Mouse (Mus musculus): ENCODE measurements around the gene Mfsd1. TPM values are rescaled to one million over a fixed set of nuclear protein-coding genes. Genes with fewer than 3 reads are reported as not detected.

The Mfsd1 gene
- total RNA-seq, 1 experiment: 96.6 TPM

GRCm38 (mm10) chr3:67583846-67584186, 1.3 kb downstream of the Mfsd1 start:
- in situ Hi-C loops (cut with MboI; ENCODE audit: low sequenced_read_pairs in 2 of 2, unreplicated experiment in 2 of 2): no loop called here
- peak overlapping the region; percentile 66 to 94; a peak in 1 of 4 replicates for H3K4me3 ChIP-seq (ENCODE audit: insufficient read depth in 1 of 2, low read depth in 1 of 2, low read length in 2 of 2, poor library complexity in 1 of 2, severe bottlenecking in 1 of 2)
- H3K36me3 ChIP-seq (ENCODE audit: control insufficient read depth, insufficient read depth, low read length, poor library complexity, severe bottlenecking): peaks cover 2% of the 10 kb centered on the region; the same call in 1 of the 2 replicates
- H3K4me1 ChIP-seq (ENCODE audit: control insufficient read depth in 2 of 2, insufficient read depth in 2 of 2, low read length in 2 of 2, poor library complexity in 1 of 2): peaks cover 0 to 4% of the 10 kb centered on the region in 2 experiments; a peak in 1 of 4 replicates
- H3K9ac ChIP-seq (ENCODE audit: insufficient read depth, low read depth, low read length, poor library complexity, severe bottlenecking): no peak overlapping the region
- H3K27ac ChIP-seq (ENCODE audit: insufficient read depth, low read depth, low read length, poor library complexity, severe bottlenecking): no peak overlapping the region
- no peak for DNase-seq (ENCODE audit: low read depth, low spot score)
- TF ChIP-seq ZC3H11A (IDR thresholded peaks at IDR 0.05; ENCODE audit: borderline replicate concordance, low read depth, low read length) (no peak), ZNF384 (IDR thresholded peaks at IDR 0.05; ENCODE audit: low read depth, low read length) (no peak), HCFC1 (IDR thresholded peaks at IDR 0.05; ENCODE audit: borderline replicate concordance, insufficient read depth, low read length) (no peak), MAFK (IDR thresholded peaks at IDR 0.05; ENCODE audit: insufficient read depth, low read depth, low read length) (no peak), CHD2 (IDR thresholded peaks at IDR 0.05; ENCODE audit: low read depth, low read length) (no peak)
- no peaks in the 10 kb centered on the region for H3K9me3 ChIP-seq (ENCODE audit: control insufficient read depth, insufficient read depth, low read depth, low read length)

GRCm38 (mm10) chr3:67586511-67586910, 4.0 kb downstream of the Mfsd1 start:
- Histone ChIP-seq H3K4me3 (ENCODE audit: insufficient read depth in 1 of 2, low read depth in 1 of 2, low read length in 2 of 2, poor library complexity in 1 of 2, severe bottlenecking in 1 of 2) (no peak overlapping the region), H3K9me3 (ENCODE audit: control insufficient read depth, insufficient read depth, low read depth, low read length) (no peaks in the 10 kb centered on the region), H3K36me3 (ENCODE audit: control insufficient read depth, insufficient read depth, low read length, poor library complexity, severe bottlenecking) (peaks cover 20% of the 10 kb centered on the region), H3K9ac (ENCODE audit: insufficient read depth, low read depth, low read length, poor library complexity, severe bottlenecking) (no peak overlapping the region), H3K4me1 (ENCODE audit: control insufficient read depth in 2 of 2, insufficient read depth in 2 of 2, low read length in 2 of 2, poor library complexity in 1 of 2) (peaks cover 0 to 4% of the 10 kb centered on the region in 2 experiments; a peak in 1 of 4 replicates), H3K27ac (ENCODE audit: insufficient read depth, low read depth, low read length, poor library complexity, severe bottlenecking) (no peak overlapping the region)
- no peak for DNase-seq (ENCODE audit: low read depth, low spot score)
- in situ Hi-C loops (cut with MboI; ENCODE audit: low sequenced_read_pairs in 2 of 2, unreplicated experiment in 2 of 2): no loop called here
- TF ChIP-seq CHD2 (IDR thresholded peaks at IDR 0.05; ENCODE audit: low read depth, low read length) (no peak), ZC3H11A (IDR thresholded peaks at IDR 0.05; ENCODE audit: borderline replicate concordance, low read depth, low read length) (no peak), MAFK (IDR thresholded peaks at IDR 0.05; ENCODE audit: insufficient read depth, low read depth, low read length) (no peak), HCFC1 (IDR thresholded peaks at IDR 0.05; ENCODE audit: borderline replicate concordance, insufficient read depth, low read length) (no peak), ZNF384 (IDR thresholded peaks at IDR 0.05; ENCODE audit: low read depth, low read length) (no peak)

GRCm38 (mm10) chr3:67587430-67587829, 4.9 kb downstream of the Mfsd1 start:
- no peak for DNase-seq (ENCODE audit: low read depth, low spot score)
- H3K4me1 ChIP-seq (ENCODE audit: control insufficient read depth in 2 of 2, insufficient read depth in 2 of 2, low read length in 2 of 2, poor library complexity in 1 of 2): peaks cover 0 to 4% of the 10 kb centered on the region in 2 experiments; a peak in 1 of 4 replicates
- in situ Hi-C loops (cut with MboI; ENCODE audit: low sequenced_read_pairs in 2 of 2, unreplicated experiment in 2 of 2): no loop called here
- H3K9ac ChIP-seq (ENCODE audit: insufficient read depth, low read depth, low read length, poor library complexity, severe bottlenecking): no peak overlapping the region
- no peak overlapping the region for H3K4me3 ChIP-seq (ENCODE audit: insufficient read depth in 1 of 2, low read depth in 1 of 2, low read length in 2 of 2, poor library complexity in 1 of 2, severe bottlenecking in 1 of 2)
- no peak overlapping the region for H3K27ac ChIP-seq (ENCODE audit: insufficient read depth, low read depth, low read length, poor library complexity, severe bottlenecking)
- TF ChIP-seq MAFK (IDR thresholded peaks at IDR 0.05; ENCODE audit: insufficient read depth, low read depth, low read length): no peak
- TF ChIP-seq ZNF384 (IDR thresholded peaks at IDR 0.05; ENCODE audit: low read depth, low read length): no peak
- TF ChIP-seq HCFC1 (IDR thresholded peaks at IDR 0.05; ENCODE audit: borderline replicate concordance, insufficient read depth, low read length): no peak
- no peak for TF ChIP-seq ZC3H11A (IDR thresholded peaks at IDR 0.05; ENCODE audit: borderline replicate concordance, low read depth, low read length)
- TF ChIP-seq CHD2 (IDR thresholded peaks at IDR 0.05; ENCODE audit: low read depth, low read length): no peak
- peaks cover 23% of the 10 kb centered on the region for H3K36me3 ChIP-seq (ENCODE audit: control insufficient read depth, insufficient read depth, low read length, poor library complexity, severe bottlenecking)
- no peaks in the 10 kb centered on the region for H3K9me3 ChIP-seq (ENCODE audit: control insufficient read depth, insufficient read depth, low read depth, low read length)

GRCm38 (mm10) chr3:67601616-67602138, 19.1 kb downstream of the Mfsd1 start:
- TF ChIP-seq CHD2 (IDR thresholded peaks at IDR 0.05; ENCODE audit: low read depth, low read length) (no peak), ZC3H11A (IDR thresholded peaks at IDR 0.05; ENCODE audit: borderline replicate concordance, low read depth, low read length) (no peak), ZNF384 (IDR thresholded peaks at IDR 0.05; ENCODE audit: low read depth, low read length) (no peak), HCFC1 (IDR thresholded peaks at IDR 0.05; ENCODE audit: borderline replicate concordance, insufficient read depth, low read length) (no peak), MAFK (IDR thresholded peaks at IDR 0.05; ENCODE audit: insufficient read depth, low read depth, low read length) (no peak)
- in situ Hi-C loops (cut with MboI; ENCODE audit: low sequenced_read_pairs in 2 of 2, unreplicated experiment in 2 of 2): loop anchor here in 1 of 2 experiments (25.0 kb wide), 1 partner anchor 436 kb away; no protein-coding TSS in a partner anchor
- Histone ChIP-seq H3K27ac (ENCODE audit: insufficient read depth, low read depth, low read length, poor library complexity, severe bottlenecking) (no peak overlapping the region), H3K9me3 (ENCODE audit: control insufficient read depth, insufficient read depth, low read depth, low read length) (no peaks in the 10 kb centered on the region), H3K4me1 (ENCODE audit: control insufficient read depth in 2 of 2, insufficient read depth in 2 of 2, low read length in 2 of 2, poor library complexity in 1 of 2) (no peaks in the 10 kb centered on the region), H3K4me3 (ENCODE audit: insufficient read depth in 1 of 2, low read depth in 1 of 2, low read length in 2 of 2, poor library complexity in 1 of 2, severe bottlenecking in 1 of 2) (no peak overlapping the region), H3K36me3 (ENCODE audit: control insufficient read depth, insufficient read depth, low read length, poor library complexity, severe bottlenecking) (peaks cover 23% of the 10 kb centered on the region), H3K9ac (ENCODE audit: insufficient read depth, low read depth, low read length, poor library complexity, severe bottlenecking) (no peak overlapping the region)
- DNase-seq (ENCODE audit: low read depth, low spot score): no peak
